Mouse (Mus musculus) olfactory bulb, adult 2 months (tissue): Measurements from ENCODE around the gene Mpig6b.

Source experiments
- CTCF ChIP-seq: fragments of 200-500 bp; IDR thresholded peaks from 2 replicates; pipeline ENCODE4 v1.5.1; 2012; ENCODE audit warnings: low read depth, mild to moderate bottlenecking, low read length, moderate library complexity; ENCODE audit not compliant: insufficient read depth
- POLR2A ChIP-seq: fragments of 200-500 bp; IDR thresholded peaks from 2 replicates; pipeline ENCODE4 v1.6.1; 2012; ENCODE audit warnings: mild to moderate bottlenecking, low read depth, low read length, moderate library complexity; ENCODE audit not compliant: insufficient read depth

DNA sequence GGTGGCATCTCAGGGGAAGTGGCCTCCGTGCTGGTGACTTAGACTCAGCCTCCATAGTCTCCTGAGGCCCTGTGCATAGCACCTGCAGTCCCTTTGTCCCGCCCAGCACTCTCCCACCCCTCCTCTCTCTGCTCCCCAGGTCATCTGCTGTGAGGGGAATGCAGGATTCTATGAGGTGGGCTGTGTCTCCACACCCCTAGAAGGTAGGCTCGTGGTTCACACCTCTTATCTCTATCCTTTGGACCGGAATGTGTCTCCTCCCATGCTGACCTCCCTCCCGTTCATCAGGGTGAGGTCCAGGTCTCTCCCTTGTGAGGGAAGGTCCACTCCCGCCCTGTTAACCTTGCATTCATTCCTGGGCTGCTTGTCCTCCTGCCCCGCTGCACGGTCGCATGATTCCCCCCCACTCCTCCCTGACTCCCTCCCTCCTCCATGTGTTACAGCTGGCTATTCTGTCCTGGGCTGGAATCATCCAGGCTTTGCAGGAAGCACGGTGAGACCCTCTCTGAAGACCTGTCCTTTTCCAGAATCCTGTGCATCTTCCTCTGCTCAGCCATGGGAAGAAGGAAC is 34.3 kb upstream of the Mpig6b start:
- no peak for TF ChIP-seq CTCF
- TF ChIP-seq POLR2A, result no peak
